Mouse (Mus musculus) frontal cortex, postnatal 36 days (tissue): ENCODE measurements around the gene Ski.

Experiments used
- DNase-seq, 2 experiments: peaks; one replicate each; pipeline ENCODE4 v3.0.0; 2022; ENCODE audit warnings: low spot score in 2 of 2

Ski gene

DNA sequence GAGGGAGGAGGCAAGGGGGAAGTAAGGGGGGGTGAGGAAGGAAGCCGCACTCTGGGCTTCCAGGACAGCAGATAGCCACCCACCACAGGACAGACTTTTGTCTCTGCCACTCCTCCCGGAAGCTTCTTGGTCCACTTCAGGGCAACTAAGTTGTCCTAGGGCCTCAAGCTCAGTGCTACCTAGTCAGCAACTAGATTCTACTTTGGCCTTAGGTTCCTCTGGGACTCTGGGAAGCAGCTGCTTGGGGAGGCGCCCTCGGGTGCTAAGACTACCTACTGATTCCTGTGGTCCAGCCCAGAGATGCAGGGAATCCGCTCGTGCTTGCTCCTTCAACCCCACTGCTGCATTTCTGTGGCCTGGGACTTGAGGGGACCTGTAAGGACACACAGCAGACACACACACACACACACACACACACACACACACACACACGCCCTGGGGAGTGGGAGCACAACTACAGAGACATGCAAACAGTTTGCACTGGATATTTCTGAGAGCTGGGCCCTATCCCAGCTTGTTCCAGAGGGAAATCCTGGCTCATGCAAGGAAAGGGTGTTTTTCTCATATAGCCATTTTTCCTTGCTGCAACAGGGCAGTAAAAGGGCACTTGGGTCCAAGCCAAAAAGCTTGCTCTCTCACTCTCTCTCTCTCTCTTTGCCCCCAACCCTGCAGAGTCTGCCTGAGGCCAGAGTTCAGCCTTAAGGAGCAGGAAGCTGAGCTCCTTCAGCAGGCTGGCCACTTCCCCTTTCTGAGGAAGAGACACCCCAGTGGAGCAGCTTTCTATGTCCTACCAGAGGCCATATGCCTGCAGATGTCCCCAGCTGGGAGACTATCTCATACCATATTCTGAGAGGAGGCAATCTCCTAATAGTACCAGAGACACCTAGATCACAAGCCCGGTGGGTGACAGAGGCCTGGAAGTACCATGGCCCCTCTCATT is 12.2 kb upstream of the Ski start:
- DNase-seq, result no peak

DNA sequence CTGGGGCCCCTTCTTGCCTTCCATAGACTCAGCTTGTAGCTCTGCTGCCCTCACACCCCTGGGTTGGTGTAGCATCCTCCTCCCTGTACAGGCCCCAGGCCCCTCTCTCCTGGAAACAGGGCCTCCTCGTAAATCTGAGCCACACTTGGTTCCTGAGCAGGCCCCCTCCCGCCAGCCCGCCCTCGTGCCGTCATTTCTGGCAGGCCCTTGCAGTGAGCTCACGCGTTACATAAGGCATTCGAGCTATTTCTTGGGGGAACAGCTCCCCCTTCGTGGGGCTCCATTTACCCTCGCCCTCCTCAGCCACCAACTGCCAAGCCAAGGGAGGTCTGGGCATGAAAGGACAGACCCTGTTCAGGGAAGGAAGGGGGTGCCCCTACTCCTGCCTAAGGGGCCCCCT is 11.5 kb upstream of the Ski start:
- peak; percentile 89 to 92 for DNase-seq

DNA sequence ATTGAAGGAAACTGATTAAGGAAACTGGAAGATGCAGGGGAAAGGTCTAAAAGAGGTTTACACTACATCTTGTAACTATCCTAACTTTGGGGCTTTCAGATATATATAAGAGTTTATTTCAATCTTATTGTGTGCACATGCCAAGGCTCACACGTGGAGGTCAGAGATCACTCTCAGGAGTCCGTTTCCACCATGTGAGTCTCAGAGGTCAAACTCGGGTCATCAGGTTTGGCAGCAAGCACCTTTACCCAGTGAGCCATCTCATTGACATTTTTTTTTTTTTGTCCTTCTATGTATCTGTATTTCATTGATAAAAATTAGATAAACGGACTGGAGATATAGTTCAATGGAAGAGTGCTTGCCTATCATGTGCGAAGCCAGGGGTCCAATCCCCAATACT is 6.1 kb upstream of the Ski start:
- no peak for DNase-seq

DNA sequence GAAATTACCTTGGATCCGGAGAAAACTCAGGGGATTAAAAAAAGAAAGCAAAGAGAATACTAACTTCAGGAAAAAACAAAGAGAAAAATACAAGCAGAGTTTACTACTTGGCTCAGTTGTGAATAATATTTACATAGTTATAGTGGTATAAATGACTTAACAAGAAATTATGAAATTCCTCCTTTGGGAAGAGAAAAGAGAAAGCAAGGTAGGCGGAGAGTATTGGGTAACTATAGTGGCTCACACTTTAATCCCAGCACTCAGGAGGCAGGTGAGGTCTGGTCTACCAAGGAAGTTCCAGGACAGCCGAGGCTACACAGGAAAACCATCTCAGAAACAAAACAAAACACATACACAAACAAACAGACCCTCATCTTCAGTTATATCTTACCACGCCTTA is 5.6 kb upstream of the Ski start:
- no peak for DNase-seq

DNA sequence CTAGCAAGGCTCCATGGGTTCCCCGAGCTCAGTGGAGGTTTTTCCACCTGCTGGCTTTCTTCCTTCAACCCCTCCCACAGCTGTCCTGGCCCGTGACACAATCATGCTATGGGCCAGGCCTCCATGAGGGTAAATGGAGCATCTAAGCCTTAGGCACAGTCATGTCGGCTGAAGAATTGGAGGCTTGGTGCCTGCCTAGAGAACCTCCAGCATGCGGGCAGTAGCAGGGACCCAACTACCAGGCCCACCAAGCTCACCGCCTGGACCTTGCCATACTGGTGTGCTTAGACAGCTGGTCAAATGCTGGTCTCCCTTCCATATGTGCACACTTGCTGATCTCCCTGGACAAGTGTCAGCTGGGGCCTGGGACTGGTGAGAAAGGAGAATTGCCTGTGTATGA is 3.5 kb upstream of the Ski start:
- DNase-seq, result no peak

DNA sequence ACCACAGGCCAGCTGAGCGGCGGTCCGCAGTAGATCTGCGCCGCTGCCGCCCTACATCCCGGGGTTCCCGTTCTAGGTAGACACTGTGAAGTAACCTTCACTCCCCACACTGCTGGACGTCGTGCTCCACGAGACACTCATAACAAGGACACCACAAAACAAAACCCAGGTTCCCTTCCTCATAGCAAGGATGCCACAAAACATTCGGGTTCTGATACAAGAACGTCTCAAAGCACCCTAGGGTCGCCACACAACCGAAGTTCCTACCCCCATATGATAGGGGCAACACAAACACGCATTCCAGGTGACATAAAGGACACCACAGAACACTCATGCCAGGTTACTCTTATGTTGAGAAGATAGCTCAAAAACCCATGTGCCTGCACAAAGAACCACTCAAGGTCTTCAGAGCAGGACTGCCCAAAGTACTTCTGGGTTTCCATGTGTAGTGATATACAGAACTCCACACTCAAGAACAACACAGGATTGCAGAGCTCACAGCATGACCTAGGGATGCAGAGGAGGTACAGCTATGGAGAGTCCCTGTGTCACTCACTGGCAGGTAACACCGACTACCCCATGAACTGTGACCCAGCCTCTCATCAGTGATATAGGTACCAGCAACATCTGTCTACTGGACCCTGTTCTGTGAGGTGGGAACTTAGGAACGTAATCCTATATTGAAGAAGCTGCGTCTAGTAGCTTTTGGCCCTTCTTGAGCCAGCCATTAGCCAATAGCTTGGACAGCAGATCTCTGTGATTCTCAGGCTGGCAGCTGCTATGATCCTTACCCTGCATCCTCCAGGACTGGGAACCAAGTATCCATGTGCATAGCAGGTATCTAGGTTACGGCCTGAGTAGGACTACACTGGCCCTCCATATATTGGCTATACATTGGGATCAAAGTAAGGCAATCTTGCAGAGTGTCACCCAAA is 1.5 kb upstream of the Ski start:
- DNase-seq, result no peak

DNA sequence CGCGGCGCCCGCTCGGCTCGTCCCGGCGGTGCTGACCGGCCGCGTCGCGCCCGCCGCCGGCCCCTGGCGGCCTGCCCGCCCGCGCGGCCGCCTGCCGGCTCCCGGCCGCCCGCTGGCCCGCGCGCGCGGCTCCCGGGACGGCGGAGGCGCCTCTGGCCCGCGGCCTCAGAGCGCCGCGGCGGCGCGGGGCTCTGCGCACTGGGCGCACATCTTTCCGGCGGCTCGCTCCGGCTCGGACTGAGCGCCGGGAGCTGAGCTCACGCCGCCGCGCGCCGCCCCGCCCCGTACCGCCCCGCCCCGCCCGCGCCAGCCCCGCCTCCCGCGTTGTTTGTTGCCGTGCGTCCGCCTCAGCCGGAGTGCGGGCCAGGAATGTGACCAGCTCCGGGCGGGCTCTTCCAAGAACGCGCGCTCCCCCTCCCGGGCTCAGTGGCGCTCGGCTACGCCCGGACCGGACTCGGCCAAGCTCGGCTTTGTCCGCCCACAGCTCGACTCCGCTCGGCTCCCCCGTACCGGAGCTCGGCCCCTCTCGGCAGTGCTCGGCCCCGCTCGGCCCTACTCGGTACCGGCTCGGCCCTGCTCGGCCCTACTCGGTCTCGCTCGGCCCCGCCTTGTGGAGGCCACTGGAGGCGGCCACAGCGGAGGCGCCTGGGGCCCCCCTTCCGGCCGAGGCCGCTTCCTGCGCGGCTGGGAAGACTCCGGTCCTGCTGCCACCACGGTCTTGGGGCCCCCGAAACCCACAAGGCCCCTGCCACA is 625 bp upstream of the Ski start:
- DNase-seq, result peak; percentile 99

DNA sequence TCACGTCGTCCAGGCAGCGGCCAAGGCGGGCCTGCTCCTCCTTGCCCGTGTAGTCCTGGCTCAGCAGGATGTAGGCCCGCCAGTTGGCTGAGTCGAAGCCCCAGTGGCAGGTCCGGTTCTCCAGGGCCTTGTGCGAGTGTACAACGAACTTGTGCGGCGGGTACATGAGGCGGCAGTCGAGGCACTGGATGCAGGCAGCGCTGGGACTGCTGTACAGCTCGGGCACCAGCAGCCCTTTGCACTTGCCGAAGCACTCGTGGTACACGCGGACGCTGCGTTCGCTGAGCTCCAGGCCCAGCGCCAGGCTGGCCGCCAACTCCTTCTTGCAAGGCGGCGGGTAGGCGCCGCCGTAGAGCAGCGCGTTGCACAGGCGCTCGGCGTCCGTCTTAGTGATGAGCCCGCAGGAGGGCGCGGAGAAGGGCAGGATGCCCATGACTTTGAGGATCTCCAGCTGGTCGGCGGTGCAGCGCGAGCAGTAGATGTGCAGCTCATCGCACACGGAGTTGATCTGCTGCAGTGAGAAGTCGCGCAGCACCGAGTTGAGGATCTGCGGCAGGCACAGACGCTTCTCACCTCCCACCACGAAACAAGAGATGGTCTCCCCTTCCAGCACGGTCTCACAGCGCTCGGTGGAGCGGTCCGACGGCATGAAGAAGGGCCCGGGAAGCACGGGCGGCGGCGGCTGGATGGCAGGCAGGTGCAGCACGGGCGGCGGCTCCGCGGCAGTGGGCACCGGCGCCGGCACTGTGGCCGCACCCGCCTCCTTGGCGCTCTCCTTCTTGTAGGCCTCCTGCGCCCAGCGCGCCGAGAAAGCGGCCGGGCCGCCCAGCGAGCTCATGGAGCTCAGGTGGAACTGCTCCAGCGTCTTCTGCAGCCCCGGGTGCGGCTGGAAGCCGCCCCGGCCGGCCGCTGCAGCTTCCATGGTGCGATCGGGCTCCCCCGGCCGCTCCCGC is 517 bp downstream of the Ski start:
- peak; percentile 72 to 75 for DNase-seq

DNA sequence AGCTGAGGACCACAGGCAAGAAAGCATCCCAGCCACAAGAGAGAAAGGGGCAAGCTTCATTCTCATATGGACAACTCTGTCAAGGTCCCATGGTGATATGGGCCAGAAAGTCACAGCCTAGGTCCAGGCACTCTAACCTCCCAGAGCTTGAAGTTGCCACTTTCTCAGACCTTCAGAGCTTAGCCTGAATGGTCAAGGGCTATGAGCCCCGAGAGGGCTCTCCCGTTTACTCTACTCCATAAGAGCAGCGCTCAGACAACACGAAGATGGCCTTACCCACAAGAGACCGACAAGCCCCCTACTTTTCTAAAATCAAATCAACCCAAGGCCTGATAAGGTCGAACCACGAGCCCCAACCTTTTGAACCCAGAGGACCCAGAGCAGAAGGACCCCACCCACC is 1.3 kb downstream of the Ski start:
- DNase-seq, result no peak

DNA sequence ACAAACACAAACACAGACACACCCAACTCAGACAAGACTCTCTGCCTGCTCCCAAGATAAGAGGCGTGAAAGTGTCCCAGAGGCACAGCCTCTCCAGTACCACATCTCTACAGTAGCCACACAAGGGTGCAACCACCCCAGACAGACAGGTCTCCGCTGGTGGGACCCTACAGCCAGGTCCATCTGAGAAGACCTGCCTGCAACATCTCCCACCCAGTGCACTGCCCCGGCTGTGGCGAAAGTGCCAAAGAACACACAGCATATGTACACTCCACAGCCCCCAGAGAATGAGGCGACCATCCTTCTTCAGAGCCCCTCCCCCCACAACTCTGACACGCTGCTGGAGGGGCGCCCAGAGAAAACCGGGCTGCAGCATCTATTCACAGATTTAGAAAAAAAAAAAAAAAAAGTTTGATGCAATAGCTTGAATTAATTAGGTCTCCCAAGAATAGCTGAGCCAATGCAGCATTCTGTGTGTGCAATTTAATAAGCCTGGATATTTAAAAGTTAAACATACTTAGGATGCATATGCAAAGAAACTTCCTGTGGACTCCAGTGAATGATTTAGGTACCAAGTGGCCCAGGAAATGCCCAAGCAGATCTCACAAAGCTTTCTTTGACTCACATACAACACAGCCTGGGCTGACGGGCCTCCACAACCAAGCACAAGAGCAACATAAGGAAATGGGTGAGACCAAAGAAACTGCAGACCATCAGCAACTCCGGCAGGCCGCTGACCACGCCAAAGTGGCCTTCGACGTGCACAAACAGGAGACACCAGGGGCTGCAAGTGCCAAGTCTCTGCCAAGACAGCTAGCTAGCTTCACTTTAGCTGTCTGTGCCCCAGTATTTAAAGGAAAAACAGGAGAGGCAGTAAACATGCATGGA is 1.9 kb downstream of the Ski start:
- peak in 1 of 2 experiments; percentile 25 for DNase-seq

DNA sequence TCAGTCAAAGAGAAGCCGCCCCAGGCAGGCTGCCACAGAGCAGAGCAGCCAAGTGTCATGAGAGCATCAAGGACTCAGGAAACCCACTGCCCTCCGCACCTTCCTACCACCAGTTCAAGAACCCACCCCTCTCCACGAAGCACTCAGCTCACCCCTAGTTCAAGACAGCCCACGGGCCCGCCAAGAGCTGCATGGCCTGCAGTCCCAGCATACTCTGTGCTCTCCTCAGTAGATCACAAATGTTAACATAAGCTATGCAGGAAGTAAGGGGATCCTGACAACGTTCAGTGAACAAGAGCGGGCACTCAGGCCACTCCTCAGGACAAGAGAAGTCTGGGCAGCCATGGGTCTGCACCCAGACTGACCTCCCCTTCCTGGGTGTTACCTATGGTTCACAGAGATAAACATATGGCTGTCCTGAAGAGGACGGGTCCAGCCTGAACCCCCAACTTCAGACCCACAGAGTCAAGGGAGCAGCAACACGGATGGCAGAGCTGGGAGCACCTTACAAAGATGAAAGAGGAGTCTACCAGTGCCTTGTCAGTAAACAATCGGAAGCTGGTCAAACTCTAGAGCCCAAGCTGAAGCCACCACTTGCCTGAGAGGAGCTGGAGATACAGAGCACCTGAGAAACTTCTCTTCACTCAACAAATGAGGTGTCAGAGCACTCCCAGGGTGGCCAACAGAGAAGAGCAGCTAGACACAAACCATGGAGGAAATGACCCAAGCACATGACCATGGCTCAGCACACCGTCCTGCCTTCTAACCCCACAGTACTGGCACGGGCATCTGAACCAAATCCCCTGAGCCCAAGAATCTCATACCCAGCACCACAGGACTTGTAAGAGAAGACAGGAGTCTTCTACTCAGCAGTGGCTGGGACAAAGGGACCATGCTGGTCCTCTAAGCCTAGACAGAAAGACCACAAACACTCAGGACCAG is 2.9 kb downstream of the Ski start:
- DNase-seq, result no peak

DNA sequence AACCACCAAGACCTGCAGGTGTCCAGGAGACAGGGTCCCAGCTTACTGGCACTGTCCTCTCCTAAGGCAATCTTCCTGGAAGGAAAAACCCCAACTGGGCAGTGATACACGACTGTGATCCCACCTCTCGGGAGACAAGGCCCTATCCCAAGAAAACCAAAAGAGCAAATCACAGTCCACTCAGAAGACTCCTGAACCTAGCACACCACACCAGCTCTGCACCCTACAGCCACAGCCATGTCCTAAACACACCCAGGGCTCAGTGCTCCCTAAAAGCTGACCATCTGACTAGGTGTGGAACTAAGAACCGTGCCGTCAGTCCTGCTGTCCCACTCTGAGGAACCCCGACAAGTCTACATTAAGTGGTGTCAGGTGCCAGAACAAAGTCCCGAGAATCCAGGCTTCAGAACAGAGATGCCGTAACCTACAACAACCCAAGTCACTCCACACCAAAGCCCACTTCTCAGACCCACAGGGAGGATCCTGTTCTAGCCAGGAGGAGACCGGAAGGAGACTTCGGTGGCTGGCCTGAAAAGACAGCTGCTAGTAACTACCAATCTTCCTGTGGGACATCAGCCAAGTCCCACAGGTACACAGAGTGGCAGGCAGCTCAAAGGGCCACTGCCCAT is 4.2 kb downstream of the Ski start:
- no peak for DNase-seq

DNA sequence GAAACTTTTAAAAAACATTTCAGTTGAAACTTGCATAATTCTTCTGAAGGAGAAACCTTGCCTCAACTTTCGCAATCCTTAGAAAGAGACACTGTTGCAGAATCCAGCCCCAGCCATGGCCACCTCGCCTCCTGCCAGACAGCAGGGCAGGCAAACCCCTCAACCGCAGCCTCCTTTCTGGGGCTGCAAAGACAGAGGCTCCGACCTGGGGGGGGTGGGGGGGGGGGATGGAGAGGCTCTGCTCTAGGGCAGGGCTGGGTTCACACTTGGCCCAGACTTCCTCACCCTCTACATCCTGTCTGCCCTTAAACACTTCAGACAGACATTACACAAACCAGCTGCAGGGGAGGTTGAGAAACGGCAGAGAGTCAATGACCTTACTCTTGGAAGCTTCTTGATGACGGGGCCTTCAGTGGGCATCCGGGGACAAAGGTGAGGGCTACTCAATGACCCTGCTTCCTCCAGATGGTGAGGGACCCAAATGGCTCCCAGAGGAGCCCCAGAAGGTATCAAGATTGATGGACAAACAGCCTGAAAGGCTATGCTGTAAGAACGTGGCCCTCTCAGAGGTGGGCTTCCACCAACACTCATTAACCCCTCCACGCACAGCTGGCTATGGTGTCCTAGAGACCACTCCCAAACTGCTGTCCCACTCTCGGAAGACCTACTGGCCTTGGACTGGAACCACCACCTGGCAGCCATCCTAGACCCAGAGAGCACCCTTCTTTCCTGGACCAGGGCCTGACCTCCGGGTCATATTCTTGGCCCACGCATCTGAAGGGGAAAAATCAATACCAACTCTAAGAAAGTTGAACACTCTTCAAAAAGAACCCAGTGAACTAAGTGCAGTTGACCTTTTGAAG is 4.9 kb downstream of the Ski start:
- no peak for DNase-seq

DNA sequence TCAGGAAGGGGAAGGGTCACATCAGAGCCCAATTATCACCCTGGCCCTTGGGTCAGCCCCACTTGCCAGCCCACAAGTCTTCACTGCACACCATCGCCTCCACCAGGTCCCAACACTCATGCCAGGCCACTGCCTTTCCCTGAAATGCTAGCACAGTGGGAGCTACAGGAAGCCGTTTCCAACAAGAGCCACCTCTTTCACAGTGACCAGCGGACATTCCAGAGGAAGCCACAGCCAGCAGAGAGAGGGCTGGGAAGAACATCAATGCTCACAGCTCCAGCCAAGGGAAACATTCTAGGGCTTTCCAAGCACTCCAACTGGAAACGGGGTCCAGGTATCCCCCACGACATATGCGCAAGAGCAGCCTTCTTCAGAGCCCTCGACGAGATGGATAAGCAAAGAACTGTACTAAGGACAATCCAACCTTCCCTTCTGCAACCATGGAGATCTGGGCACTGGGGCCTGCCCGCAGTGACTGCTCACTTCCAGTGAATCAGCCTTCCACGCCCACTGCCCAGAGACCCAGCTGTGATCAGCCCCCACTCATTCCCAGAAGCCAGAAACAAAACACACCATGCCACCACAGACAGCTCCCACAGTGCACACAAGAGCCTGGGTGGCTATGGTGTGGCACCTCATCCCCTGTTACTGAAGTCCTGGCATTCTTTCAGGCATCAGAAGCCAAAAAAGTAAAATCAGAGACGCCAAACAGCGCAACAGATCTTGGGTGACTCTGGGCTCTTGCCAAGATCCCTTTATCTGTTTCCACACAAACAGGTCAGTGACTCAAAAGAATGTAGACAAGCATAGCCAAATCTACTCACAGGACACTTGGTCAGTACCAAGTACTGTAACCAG is 6.4 kb downstream of the Ski start:
- peak in 1 of 2 experiments; percentile 51 for DNase-seq

DNA sequence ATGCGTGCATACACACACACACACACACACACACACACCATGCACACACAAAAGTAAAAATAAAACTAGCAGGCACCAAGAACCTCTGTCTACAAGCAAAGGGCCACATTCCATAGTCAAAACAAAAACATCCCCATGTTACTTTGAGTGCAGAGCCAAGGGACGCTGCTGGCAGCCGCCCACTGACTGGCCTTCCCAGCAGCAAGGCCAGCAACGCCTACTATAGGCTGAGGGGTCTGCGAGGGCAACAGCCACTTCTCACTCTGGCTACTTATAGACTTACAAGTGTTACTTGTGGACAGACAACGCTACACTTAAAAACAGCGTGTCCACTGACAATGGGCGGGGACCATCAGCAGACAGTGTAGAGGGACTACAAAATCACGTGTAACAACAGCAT is 7.2 kb downstream of the Ski start:
- no peak for DNase-seq

DNA sequence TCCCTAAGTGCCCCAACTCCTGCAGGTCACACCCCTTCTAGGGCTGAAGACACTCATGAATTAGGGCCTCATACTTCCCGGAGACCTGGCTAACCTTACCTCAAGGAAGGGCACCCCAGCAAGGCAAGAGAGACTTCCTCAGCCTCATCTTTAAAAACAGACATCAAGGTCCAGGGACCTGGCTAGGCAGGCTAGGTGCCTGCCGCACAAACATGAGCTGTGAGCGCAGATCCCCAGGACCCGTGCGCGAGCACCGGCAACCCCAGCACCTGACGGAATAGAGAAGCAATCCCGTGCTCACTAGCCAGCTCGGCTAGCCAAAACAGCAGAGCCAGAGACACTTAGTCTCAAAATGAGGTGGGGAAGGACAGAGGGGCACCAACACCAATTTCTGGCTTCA is 7.6 kb downstream of the Ski start:
- DNase-seq, result no peak
